Mouse (Mus musculus) embryo, embryonic 10.5 days (tissue): ENCODE measurements around the gene Stx5a.

Experiments used
- DNase-seq: peaks from one replicate; pipeline ENCODE4 v3.0.0-alpha.2; 2015; ENCODE audit warnings: low spot score

Gene Stx5a

DNA sequence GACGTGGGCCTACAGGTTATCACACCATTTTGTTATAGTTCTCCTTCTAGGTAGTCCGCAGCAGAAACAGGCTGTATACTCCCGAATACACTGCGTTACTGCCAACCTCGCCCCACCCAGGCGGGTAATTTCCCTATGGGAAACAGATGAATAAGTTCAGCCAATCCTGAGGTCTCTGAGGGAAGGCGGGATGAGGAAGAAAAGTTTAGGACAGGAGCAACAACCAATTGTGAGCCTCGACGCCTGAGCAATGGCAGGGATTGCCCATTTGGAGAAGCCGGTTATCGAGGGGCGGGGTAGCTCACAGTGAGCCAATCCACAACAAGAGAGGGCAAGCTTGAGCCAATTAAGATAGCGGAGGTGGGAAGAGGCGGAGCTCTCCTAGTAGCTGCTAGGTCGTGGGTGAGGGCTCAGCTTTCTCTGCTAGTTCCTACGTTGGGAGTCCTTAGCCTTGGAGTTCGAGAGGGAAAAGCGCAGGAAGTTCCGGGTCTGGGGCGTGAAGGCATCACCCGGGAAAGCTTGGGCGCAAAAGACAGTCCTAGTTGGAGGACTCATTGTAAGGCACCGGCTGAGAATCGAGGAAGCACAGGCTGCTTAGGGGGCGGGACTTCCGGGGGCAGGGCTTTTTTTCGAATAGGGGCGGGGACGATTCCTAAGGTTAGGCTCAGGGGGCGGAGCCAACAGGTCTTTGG is 61.1 kb downstream of the Stx5a start, which contains the start of gene Zbtb3:
Gene Zbtb3, plus strand, starts transcription at position 426 of the 692 bp plus-strand sequence.
- DNase-seq = peak; percentile 99

- no peak for DNase-seq
Observed at GRCm38 (mm10) chr19:8803204-8803780, 62.1 kb downstream of the Stx5a start.

DNA sequence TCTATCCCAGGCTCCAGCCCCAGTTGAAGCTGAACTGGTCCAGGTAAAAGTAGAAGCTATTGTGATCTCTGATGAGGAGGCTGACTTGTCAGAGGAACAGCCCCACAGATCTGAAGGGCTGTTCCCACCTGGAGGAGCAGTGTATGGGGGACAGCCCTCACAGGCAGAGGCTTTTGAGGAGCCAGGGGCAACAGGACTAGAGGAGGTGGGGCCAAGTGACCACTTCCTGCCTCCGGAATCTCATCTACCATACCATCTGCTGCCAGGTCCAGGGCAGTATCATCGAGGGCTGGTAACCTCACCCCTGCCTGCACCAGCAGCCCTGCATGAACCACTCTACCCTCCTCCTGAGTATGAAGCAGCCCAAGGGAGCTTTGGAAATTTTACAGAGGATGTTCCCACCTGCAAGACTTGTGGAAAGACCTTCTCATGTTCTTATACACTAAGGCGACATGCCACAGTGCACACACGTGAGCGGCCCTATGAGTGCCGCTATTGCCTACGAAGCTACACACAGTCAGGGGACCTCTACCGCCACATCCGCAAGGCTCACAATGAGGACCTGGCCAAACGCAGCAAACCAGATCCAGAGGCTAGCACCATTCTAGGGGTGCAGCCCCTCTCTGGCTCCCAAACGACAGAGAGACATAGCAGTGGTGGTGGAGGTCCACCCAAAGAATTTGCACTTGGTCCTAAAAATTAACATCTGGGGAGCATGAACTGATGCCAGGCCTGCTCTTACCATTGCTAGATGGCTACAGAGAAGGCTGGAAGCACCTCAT is 62.9 kb downstream of the Stx5a start:
- DNase-seq = no peak
